Mouse (Mus musculus): ENCODE results near the gene Gm17455. TPM values are rescaled to one million over a fixed set of nuclear protein-coding genes. Genes with fewer than 3 reads are reported as not detected.

The Gm17455 gene
- polyA plus RNA-seq, 1 experiment from 2014 or later: 1.9 TPM

DNA sequence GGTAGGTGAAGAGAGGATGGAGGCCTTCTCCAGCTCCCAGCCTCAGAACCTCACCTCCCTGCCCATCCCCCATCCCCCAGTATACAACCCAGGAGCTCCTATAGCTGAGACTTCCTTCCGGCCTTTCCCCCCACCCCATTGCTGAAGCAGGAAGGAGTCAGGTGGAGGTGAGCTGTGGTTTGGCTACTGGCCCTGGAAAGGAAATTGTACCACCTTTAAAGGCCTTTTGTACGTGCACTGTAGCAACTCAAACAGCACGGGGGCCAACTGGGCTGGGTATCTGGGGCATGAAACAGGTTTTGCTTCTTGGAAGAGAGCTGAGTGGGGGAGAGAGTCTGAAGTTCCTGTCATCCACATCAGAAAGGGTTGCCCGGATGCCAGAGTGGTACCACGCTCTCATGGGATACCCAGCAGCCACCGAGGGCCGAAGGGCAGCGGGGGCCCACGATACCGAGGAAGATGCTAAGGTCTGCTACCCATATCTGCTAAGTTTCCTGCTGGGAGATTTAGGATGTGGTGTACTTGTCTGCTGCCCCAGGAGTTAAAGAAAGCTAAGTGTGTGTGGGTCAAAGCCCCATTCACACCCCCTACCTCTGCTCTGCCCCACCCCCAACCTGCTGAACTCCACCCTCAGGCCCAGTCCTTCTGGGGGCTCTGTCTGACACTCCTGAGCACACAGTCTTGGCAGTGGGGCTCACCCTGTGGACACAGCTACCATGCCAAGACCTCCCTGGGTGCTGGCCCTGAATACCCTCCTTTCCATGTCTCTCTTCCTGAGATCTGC is 18.2 kb upstream of the Gm17455 start:
- Histone ChIP-seq H3K4me3 (no peak overlapping the region), H3K27ac (0 out of 2 replicates have a peak overlapping the region, but pooled peaks have one; percentile 20), H3K4me1 (peaks cover 5% of the 10 kb centered on the region; the same call in 1 of the 2 replicates), H3K27me3 (ENCODE audit: poor library complexity, severe bottlenecking) (no peaks in the 10 kb centered on the region), H3K9me3 (no peaks in the 10 kb centered on the region), H3K36me3 (replicated peaks) (no peaks in the 10 kb centered on the region)
- WGBS: 80% methylated on average over 10 of the region's 10 CpGs
- DNase-seq (ENCODE audit: extremely low spot score, low spot score): no peak

DNA sequence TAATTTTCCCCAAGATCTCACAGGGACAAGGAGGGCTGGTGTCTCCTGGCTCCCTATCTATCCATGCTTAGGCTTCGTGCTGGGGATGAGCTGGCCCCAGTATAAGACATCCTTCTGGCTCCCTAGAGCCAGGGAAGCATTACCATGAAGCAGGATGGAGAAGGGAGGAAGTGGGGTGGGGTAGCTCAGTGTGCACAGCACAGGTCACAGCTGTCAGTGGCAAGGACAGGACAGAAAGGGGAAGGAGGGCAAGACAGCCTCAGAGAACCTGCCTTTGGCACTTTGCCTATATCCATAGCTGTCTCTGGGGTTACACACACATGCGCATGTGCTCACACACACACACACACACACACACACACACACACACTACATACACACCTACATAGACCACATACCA is 11.2 kb upstream of the Gm17455 start:
- Histone ChIP-seq H3K4me1 (peaks cover 14% of the 10 kb centered on the region), H3K36me3 (replicated peaks) (no peaks in the 10 kb centered on the region), H3K27ac (no peak overlapping the region), H3K9me3 (no peaks in the 10 kb centered on the region), H3K27me3 (ENCODE audit: poor library complexity, severe bottlenecking) (no peaks in the 10 kb centered on the region), H3K4me3 (no peak overlapping the region)
- DNase-seq (ENCODE audit: extremely low spot score, low spot score): no peak
- WGBS: 90% methylated on average over 2 of the region's 2 CpGs

DNA sequence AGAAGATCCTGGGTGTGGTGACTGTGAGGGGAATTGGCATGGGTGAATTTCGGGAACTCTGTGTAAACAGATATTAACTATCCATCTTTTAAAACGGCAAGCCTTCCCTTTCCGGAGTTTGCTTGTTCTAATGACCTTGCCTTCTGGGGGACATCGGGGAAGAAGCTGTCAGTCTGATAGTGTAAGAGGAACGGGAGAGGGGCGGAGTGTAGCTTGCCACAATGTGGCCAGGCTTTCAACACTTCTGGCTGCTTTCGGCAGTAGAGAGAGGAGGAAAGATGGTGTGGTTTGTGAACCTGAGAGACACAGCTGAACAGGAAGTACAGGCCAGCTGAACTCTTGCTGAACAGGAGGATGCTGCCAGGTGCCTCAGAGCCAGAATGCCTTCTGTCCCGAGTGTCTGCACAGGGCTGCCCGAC is 10.1 kb upstream of the Gm17455 start:
- WGBS: 70% methylated on average over 9 of the region's 9 CpGs
- DNase-seq (ENCODE audit: extremely low spot score, low spot score): no peak
- Histone ChIP-seq H3K27me3 (ENCODE audit: poor library complexity, severe bottlenecking) (no peaks in the 10 kb centered on the region), H3K27ac (no peak overlapping the region), H3K36me3 (replicated peaks) (no peaks in the 10 kb centered on the region), H3K4me1 (peaks cover 19% of the 10 kb centered on the region), H3K9me3 (no peaks in the 10 kb centered on the region), H3K4me3 (no peak overlapping the region)

DNA sequence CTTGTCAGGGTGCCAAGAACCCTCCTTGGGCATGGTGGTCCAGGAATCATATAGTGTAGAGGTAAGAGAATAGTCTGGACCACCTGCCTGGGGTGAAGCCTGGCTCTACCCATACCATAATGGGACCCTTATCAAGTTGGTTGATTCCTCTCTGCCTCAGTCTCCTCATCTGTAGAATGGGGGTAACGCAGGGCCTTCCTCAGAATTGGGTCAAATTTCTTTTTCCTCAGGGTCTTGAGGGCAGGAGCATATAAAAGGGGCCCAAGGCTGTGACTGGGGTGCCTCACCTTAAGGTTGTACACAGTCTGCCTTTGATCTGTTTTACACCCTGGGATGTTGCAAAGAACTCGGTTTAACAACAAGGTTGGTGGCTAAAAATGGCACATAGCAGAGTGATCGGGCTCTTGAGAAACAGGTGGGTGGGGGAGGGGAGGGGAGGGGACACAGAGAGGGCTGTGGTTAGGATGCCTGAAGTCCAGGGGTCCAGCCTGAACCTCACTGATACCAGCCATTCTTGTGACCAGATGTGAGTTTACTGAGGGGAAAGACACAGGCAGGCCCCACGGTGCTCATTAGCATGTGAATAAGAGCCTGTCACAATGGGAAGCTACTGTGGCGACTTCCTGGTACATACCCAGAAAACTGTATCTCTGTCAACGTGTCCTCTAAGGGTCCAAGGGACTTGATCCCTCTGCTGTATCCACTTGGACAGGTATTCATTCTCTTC is 9.2 kb upstream of the Gm17455 start:
- no peaks in the 10 kb centered on the region for H3K27me3 ChIP-seq (ENCODE audit: poor library complexity, severe bottlenecking)
- no peaks in the 10 kb centered on the region for H3K36me3 ChIP-seq (replicated peaks)
- 31% methylated on average over 6 of the region's 6 CpGs for WGBS
- H3K4me3 ChIP-seq: no peak overlapping the region
- no peaks in the 10 kb centered on the region for H3K9me3 ChIP-seq
- H3K4me1 ChIP-seq: peaks cover 19% of the 10 kb centered on the region
- DNase-seq (ENCODE audit: extremely low spot score, low spot score): no peak
- H3K27ac ChIP-seq: peak overlapping the region; percentile 51; the same call in 1 of the 2 replicates

DNA sequence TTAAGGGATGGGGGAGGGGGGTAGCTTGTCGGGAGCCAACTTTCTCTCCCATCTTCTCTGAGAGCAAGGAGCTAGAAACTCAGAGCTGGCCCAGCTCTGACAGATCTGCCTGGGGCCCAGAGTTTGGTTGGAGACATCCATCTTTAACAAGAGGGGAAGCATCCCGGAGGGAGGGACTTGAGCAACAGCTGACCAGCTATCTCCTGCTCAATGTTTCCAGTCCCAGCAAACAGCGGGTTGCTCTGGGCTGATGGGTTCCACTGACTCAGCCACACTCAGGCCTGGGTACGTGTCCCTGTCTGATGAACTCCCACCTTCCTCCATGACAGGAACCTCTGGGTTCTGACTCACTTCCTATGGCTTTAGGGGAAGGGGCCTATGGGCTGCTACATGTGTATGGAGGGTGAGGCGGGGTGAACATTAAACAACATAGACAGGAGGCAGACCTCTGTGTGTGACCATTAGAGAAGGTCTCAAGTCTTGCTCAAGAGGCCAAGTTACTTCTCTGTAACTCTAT is 8.6 kb upstream of the Gm17455 start:
- no peaks in the 10 kb centered on the region for H3K9me3 ChIP-seq
- H3K4me3 ChIP-seq: no peak overlapping the region
- DNase-seq (ENCODE audit: extremely low spot score, low spot score): no peak
- 57% methylated on average over 5 of the region's 5 CpGs for WGBS
- peaks cover 19% of the 10 kb centered on the region for H3K4me1 ChIP-seq
- no peaks in the 10 kb centered on the region for H3K36me3 ChIP-seq (replicated peaks)
- H3K27ac ChIP-seq: peak overlapping the region; percentile 51; the same call in 1 of the 2 replicates
- no peaks in the 10 kb centered on the region for H3K27me3 ChIP-seq (ENCODE audit: poor library complexity, severe bottlenecking)

DNA sequence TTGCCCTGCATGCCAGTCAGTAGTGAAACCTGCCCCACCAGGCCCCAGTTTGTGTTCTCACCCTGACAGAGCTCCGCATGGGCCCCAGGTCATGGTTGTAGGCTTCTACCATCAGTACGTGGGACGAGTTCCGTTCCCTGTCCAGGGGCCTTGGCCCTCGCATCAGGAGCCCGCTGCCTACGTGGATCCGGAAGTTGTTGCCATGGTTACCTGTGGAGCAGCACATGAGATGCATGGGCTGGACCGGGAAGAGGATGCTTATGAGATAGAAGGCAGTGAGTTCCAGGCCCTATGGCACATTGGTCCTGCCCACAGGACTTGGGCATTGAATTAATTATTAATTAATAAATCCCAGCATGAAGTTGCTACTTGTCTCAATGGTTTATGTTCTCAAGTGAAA is 7.9 kb upstream of the Gm17455 start:
- Histone ChIP-seq H3K27me3 (ENCODE audit: poor library complexity, severe bottlenecking) (no peaks in the 10 kb centered on the region), H3K4me1 (peaks cover 19% of the 10 kb centered on the region), H3K36me3 (replicated peaks) (no peaks in the 10 kb centered on the region), H3K27ac (no peak overlapping the region), H3K4me3 (no peak overlapping the region), H3K9me3 (no peaks in the 10 kb centered on the region)
- WGBS: 93% methylated on average over 9 of the region's 9 CpGs
- no peak for DNase-seq (ENCODE audit: extremely low spot score, low spot score)

DNA sequence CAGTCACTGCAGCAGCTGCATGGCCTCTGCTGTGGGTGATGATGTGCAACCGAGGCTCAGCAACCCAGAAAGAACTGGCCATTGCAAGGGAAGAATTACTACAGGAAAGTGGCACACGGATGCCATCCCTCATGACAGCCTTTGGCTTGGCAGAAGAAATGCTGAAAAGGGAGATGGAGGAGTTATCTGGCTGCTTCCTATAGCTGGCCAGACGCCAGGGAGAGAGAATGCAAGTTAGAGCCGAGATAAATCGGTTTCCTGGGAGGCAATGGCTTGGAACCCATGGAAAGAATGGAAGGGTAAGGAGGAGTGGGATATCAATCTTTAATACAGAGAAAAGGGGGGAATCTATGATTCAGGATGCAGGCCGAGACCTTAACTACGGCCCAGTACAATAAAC is 4.6 kb upstream of the Gm17455 start:
- Histone ChIP-seq H3K27ac (no peak overlapping the region), H3K36me3 (replicated peaks) (no peaks in the 10 kb centered on the region), H3K9me3 (no peaks in the 10 kb centered on the region), H3K27me3 (ENCODE audit: poor library complexity, severe bottlenecking) (no peaks in the 10 kb centered on the region), H3K4me3 (no peak overlapping the region), H3K4me1 (peaks cover 32% of the 10 kb centered on the region)
- WGBS: 93% methylated on average over 7 of the region's 7 CpGs
- no peak for DNase-seq (ENCODE audit: extremely low spot score, low spot score)

DNA sequence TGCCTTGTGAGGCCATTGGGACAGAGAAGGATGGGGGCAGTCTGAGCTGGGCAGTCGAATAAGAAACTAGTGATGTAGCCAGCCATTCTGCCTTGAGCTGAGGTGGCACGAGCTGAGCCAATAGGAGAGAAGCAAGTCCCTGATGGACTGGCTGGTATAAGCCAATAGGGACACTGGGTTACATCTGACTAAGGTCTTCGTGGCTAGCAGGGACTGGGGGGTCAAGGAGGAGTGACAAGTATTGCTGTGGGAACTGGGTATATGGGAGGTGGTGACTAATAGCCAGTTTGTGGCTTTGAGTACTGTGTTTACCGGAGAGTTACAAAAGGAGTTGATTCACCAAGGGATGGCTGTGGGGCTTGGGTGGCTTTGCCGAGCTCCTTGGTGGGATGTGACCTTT is 3.9 kb upstream of the Gm17455 start:
- H3K4me1 ChIP-seq: peaks cover 34% of the 10 kb centered on the region
- no peaks in the 10 kb centered on the region for H3K36me3 ChIP-seq (replicated peaks)
- no peaks in the 10 kb centered on the region for H3K9me3 ChIP-seq
- 72% methylated on average over 5 of the region's 5 CpGs for WGBS
- H3K27ac ChIP-seq: no peak overlapping the region
- no peaks in the 10 kb centered on the region for H3K27me3 ChIP-seq (ENCODE audit: poor library complexity, severe bottlenecking)
- H3K4me3 ChIP-seq: no peak overlapping the region
- DNase-seq (ENCODE audit: extremely low spot score, low spot score): no peak

DNA sequence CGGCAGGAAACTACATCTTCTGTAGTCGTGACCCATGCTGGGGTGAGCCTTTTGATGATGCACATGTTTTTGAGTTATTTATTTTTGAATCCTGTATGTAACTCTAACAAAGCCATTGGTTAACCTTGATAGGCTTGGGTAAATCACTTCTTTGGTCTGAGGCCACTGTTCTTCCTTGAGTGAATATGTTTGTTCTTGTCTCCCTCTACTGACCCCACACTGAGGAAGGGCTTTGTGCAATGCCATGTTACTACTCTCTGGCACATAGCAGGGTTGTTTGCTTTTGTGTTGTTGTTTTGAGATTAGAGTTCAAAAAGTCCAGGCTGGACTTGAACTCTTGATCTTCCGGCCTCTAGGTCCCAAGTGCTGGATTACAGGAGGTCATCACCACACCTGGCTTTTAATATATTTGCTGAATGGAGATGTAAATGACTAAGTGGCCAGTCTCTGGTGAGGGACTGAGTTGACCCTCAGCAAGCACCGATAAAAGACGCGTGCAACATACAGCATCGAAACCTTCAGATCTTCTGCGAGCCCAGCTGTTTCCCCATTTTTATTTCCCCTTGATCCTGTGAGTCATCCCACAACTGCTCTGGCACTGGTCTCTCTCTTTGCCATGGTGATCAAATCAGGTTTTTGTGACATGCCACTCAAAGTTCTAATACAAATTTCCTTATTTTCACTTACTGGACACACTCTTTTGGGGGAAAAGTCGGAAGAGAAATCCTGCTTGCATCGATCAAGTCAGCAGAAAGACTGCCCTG is 1.3 kb upstream of the Gm17455 start:
- Histone ChIP-seq H3K36me3 (replicated peaks) (no peaks in the 10 kb centered on the region), H3K27ac (no peak overlapping the region), H3K27me3 (ENCODE audit: poor library complexity, severe bottlenecking) (no peaks in the 10 kb centered on the region), H3K9me3 (no peaks in the 10 kb centered on the region), H3K4me1 (peaks cover 28% of the 10 kb centered on the region), H3K4me3 (no peak overlapping the region)
- 90% methylated on average over 10 of the region's 10 CpGs for WGBS
- no peak for DNase-seq (ENCODE audit: extremely low spot score, low spot score)

DNA sequence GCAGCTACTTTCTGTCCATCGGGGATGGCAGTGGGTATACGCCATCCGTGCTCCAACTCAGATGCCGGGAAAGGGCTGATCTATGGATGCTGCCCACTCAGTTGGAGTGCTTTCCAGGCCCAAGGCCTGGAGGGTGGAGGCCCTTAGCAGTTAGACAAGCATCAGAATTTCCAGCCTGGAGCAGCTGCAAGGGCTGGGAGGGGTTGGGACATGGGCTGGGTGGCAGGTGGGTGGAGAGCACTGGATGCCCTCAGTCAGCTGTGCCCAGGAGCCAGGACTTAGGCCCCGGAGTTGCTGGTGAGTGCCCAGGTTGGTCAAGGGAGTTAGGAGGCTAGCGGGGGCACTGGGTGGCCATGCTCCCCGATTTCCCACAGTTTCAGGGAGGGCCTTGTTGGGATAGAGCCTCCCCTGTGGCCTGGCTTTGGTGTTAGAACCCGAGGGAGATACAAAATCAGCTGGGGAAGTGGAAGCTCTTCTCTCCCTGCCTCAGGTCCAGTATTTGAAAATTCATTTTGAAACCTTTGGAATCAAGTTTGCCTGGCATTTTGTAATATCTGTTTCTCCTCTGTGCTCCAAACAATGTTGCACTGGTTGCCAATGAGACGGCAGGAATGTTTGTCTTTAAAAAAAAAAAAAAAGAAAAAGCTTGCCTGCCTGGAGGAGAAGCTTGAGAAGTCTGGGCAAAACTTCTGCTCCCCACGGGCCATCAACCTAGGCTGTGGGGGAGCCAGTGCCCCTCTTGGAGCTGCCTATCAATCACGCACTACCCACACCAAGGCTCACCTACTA is 1.2 kb downstream of the Gm17455 start:
- no peak overlapping the region for H3K4me3 ChIP-seq
- H3K4me1 ChIP-seq: peaks cover 24% of the 10 kb centered on the region
- H3K27me3 ChIP-seq (ENCODE audit: poor library complexity, severe bottlenecking): no peaks in the 10 kb centered on the region
- H3K27ac ChIP-seq: peak overlapping the region; percentile 75
- no peaks in the 10 kb centered on the region for H3K36me3 ChIP-seq (replicated peaks)
- no peaks in the 10 kb centered on the region for H3K9me3 ChIP-seq
- WGBS: 84% methylated on average over 11 of the region's 11 CpGs
- DNase-seq (ENCODE audit: extremely low spot score, low spot score): no peak

DNA sequence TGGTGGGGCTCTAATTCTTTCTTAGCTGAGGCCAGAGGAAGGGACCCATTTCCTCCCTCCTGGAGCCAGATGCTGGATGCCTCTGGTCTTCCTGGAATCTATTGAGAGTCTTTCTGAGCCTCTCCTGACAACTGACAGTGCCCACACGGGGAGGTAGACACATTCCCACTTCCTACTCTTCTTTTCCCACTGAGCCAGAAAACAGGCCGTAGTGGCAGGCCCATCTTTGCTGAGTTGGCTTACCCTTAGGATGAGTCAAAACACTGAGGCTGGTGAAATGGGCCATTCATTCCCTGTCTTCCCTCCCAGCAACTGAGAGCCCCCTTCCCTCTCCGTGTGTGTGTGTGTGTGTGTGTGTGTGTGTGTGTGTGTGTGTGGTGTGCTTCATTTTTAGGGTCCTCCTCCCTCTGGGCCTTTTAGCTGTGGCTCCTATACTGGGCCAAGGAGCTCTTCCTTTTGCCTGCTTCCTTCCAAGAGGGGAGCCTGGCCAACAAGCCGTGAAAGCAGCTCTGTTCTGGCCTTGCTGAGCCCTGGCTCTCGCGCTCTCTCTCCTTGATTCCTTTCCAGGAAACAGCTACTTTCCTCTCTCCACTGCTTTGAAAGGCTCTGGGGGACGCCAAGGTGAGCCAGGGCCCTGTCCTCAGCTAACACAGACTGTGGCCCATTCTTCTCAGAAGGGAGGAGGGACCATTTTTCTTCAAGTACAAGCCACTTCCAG is 6.1 kb downstream of the Gm17455 start:
- no peak overlapping the region for H3K27ac ChIP-seq
- no peaks in the 10 kb centered on the region for H3K9me3 ChIP-seq
- DNase-seq (ENCODE audit: extremely low spot score, low spot score): no peak
- H3K4me1 ChIP-seq: peaks cover 9% of the 10 kb centered on the region; the same call in 1 of the 2 replicates
- H3K27me3 ChIP-seq (ENCODE audit: poor library complexity, severe bottlenecking): peaks cover 8% of the 10 kb centered on the region
- 58% methylated on average over 7 of the region's 7 CpGs for WGBS
- no peak overlapping the region for H3K4me3 ChIP-seq
- H3K36me3 ChIP-seq (replicated peaks): no peaks in the 10 kb centered on the region
